Mouse (Mus musculus): ENCODE data around the gene Fbxo2.
"Not testable (repeated sequence)": the region's sequence is repeated elsewhere in the genome, so short reads cannot be mapped to it uniquely, and the experiment has no call there.

The Fbxo2 gene

DNA sequence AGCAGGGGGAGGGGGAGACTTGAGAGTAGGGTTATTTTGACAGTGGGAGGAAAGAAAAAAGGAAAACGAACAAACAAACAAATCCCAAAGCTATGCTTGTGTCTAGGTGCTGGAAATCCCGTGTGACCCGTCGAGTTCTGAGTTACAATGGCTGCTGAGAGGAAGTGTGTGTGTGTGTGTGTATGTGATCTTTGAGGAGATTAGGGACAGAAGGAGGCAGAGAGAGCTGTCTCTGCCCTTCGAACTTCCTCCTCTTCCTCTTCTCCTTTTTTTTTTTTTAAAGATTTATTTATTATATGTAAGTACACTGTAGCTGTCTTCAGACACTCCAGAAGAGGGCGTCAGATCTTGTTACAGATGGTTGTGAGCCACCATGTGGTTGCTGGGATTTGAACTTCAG is 16.2 kb downstream of the Fbxo2 start:
- DNase-seq (ENCODE audit: low spot score) = not testable (repeated sequence)

DNA sequence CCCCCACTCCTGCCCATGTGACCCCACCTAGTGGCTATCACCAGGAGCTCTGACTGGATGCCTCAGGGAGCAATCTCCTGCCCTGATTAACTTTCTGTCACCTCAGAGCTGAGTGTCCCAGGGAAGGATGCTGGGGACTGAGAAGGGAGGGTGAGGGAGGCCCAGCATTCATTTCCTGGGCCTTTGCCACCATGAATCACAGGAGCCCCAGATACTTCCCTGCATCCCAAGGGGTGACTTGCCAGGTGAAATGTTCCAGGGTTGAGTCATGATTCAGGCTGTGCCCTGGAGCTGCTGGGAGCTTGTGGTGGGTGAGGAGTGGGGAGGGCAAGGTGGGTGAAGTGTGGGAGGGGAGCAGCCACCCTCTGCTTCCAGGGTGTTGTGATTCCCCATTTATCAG is 17.3 kb downstream of the Fbxo2 start:
- DNase-seq (ENCODE audit: low spot score) = no peak

DNA sequence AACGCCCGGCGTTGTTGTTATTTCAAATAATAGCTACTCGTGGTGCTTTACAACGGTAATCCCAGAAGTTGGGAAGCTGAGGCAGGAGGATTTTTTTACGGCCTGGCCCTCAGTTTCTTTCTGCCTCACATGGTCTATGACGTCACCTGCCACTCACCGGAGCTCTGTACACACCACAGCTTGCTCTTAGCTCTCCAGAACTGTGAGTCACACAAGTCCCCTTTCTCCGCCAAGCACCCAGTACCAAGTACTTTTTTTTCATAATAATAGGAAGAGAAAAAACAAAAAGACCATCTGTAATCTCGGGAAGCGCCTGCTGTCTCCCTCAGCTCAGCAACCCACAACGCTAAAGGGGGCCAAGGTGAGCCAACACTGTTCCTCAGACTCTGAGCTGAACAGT is 21.1 kb downstream of the Fbxo2 start:
- no peak for DNase-seq (ENCODE audit: low spot score)

DNA sequence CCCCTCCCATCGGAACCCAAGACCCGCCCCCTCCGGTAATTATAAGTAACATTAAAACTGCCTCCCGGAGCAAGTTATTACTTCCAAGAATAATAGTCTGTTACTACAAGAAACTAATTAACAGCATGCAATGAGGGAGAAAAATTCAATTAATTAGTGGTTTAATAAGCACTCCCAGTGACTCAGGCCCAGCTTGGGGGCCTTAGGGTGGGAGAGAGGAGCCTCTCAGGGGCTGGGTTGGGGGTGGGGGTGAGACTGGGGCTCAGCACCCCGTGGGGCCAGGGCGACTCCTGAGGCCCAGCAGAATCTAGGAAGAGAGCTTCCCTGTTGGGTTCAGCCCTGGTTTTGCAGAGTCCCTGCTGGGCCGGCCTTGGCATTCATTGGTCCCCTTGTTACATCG is 21.9 kb downstream of the Fbxo2 start:
- no peak for DNase-seq (ENCODE audit: low spot score)

DNA sequence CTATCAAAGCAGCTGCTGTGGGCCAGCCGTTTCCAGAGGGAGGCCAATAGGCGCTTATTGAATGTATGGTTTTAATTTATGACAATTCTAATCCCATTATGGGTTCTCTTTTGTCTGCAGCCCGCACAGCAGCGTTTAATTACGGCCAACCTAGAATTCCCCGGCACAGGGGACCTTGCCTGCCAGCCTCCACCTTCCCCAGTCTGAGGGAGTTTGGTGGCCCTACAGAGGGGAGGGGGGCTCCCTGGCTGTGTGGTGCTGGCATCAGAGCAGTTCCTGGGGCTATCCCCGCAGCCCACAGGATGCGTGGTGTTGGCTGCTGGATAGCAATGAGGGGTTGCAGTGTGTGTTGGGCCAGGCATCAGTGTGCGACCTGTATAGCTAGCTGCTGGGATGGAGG is 24.1 kb downstream of the Fbxo2 start:
- no peak for DNase-seq (ENCODE audit: low spot score)

DNA sequence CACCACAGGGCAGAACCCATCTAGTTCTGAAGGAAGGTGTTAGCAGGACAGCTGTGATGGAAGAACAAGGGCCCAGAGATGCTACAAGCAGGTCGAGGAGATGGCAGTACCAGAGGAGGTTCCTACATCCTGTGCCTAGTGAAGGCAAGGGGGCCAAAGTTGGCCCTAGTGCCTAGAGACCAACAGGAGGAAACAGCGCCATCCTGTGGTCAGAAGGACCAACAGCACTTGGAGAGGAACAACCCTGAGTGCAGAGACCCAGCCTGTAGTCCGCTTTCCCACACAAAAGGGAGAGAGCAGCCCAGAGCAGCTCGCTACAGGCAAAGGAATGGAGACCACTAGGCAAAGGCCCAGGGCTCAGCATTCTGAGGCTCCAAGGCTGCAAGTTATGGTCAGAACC is 25.4 kb downstream of the Fbxo2 start:
- DNase-seq (ENCODE audit: low spot score) = no peak

DNA sequence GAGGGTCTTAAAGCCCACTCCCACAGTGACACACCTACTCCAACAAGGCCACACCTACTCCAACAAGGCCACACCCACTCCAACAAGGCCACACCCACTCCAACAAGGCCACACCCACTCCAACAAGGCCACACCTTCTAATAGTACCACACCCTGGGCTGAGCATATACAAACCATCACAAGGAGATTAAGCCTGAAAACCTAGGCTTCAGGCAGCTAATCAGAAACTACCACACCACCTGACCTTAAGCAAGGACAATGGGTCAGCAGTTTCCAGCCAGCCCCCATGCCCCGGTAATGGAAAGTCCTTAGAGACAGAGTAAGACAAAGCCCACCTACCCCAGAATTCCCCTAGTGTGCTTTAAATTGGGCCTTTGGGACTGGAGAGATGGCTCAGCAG is 28.3 kb downstream of the Fbxo2 start:
- not testable (repeated sequence) for DNase-seq (ENCODE audit: low spot score)

DNA sequence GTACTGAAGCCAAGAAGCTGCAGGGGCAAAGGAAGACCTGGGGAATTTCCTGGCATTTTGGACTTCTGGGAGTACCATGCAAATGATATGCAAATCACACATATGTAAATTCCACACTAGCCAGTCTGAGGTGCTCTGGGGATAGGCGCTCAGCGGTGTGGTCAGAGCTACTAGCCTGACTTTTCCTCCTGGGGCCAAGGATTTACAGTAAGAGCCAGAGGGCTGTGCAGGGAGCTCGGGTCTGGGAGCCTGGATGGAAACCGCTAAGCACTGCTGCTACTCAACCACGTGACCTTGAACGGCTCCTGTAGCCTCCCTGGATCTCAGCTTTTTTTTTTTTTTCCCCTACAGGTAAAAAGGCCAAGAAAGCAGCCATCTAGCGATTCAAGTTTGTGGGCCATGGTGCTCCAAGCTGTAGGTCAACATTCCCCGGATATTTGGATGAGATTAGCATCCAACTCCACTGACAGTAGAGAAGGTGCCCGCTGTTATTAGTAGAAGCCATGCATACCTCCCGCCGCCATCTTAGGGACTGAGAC is 32.4 kb downstream of the Fbxo2 start:
- no peak for DNase-seq (ENCODE audit: low spot score)

DNA sequence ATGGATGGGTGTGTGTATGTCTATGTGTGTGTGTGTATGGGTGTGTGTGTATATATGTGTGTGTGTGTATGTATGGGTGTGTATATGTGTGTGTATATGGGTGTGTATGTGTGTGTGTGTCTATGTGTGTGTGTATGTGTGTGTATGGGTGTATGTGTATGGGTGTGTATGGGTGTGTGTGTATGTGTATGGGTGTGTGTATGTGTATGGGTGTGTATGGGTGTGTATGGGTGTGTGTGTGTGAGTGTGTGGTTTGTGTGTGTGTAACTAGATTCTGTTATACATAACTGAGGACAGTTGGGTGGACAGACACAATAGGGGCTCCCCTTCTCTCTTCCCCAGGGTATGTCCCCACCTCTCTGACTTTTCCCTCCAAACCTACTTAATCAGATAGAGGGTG is 34.0 kb downstream of the Fbxo2 start:
- DNase-seq (ENCODE audit: low spot score) = no peak

DNA sequence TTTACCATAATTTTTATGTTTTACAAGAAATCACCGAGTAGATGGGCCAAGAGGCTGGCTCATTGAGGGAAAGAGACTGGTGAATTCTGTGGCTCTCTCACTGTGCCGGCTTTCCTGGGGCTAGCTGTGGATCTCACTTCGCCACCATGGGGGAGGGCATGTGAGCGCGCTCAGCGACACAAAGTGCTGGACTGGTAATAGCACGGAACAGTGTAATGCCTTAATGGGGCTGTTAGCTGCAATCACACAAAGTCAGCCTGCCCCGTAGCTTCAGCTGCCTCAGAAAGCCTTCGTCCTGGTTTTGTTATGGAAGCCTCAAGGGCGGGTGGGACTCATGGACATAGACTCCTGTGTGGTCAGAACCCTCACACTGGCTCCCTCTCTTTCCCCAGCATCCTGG is 38.3 kb downstream of the Fbxo2 start:
- DNase-seq (ENCODE audit: low spot score) = no peak

DNA sequence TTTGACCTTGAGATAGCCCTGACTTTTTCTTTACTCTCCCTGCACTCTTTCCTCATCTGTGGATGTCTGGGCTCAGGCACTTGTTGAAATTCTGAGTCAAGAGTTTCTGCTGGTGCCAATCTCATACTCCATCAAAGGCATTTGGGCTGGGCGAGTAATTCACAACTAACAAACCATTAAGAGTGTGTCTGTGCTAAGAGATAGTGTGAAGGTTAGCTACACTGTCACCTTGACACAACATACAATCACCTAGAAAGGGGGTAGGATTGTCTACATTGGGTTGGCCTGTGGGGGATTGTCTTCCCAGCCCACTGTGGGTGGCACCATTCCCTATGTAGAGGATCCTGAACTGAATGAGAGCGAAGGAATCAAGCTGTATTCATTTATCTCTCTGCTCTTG is 43.1 kb downstream of the Fbxo2 start:
- DNase-seq (ENCODE audit: low spot score) = no peak

DNA sequence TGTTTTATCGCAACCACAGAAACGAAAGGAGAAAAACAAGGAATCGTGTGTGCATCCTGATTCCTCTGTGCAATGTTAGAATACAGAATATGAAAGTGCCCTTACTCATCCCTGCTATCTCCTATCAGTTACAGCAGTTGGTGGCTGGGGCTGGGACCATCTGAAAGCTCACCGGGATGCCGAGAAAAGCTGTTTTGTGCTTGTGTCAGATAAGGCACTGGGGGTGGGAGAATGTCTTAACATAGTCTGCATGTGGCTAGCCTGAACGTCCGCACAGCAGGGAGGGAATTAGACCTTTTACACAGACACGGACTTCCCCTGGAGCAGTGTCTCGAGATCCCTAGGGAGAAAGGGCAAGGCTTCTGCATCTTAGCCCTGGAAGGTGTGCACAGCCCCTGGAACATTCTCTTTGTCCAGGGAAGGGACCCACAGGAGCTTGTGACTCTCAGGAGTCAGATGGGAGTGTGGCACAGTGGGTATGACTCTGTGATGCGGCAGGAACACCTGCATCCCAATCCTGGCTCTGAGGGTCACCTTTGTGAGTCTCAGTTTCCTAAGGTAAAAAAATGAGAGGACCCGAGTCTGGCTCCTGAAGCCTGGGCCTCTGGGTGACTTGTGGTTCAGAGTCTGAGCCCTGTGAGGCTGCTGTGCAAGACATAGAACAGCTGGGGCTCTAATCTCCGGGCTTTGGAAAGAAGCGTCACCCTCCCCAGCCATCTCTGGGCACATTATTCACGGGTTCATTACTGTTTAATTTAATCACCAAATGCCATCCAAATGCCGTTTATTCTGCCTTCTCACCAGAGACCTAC is 43.8 kb downstream of the Fbxo2 start:
- DNase-seq (ENCODE audit: low spot score) = no peak

DNA sequence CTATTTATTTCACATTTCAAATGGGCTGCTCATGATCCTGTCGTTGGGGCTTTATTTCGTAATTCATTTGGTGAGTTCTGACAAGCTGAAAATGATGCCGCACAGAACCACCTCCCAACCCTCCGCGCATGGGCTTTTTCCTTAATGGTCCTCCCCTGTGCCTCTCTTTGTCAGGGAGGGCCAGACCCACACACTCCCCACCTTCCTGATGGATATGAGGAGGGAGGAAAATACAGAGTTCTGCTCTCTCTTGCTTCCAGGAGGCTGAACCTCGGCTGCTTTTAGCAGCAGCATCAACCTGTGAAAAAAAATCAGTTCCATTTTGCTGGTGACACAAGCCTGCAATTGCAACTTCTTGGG is 44.4 kb downstream of the Fbxo2 start:
- no peak for DNase-seq (ENCODE audit: low spot score)

DNA sequence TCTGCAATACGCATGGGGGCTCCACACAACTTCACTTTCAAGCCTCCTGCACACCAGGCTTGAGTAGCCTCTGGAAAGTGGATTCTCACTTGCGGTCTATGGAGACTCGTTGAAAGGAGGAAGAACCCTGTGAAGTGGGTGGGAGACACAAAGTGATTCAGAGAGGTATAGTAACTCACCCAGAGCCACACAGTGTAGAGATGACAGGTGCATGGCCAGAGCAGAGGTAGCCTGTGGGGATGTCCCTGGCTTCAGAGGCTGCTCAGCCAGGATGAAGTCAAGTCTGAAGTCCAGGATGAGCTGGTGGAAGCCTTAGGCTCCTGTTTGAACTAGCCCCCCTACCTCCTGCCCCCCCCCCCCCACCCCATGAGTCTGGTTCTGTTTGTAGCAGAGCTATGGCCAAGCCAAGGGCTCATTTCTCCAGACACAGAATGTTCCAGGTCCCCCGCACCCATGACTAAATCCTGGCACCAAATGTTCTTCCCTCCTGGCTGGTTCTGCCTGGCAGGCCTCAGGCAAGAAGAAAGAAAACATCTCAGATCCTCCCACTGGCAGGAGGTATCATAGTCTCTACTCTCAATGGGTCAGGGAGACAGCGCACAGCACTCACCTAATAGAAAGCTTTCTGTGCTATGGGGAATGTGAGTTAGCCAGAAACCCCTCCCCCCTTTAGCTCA is 54.2 kb downstream of the Fbxo2 start:
- no peak for DNase-seq (ENCODE audit: low spot score)

DNA sequence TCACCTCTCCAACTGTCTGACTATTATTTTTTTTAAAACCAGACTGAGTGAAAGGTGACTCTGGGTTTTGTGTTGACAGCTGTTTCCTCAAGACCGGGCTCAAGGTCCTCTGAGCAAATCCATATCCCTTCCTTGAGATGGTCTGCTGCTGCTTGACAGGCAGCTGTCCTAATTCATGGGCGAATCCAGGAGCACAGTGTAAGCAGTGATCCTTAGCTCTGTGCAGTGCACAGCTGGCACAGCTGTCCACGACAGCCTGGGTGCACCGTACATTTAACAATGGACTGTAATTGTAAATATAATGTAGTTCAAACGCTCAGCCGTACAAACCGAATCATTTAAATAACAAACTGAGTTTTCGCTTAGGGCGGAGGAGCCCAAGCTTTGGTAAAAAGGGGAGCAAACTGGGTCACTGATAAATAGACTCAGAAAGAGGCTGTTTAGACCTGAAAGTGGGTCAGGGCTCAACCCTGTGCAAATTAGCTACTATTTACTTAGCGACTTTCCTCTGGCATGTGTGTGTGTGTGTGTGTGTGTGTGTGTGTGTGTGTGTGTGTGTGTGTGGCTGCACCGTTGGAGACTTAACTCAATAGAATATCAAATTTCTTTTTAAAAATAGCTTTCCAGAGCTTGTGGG is 55.0 kb downstream of the Fbxo2 start:
- DNase-seq (ENCODE audit: low spot score) = no peak

All from testis, postnatal 10 days (tissue).